ENCODE assay signal across 21 mouse cellular contexts in genomic region chr10:116486895-116487747, GRCm38 (mm10). TPM values are rescaled to one million over a fixed set of nuclear protein-coding genes. Genes with fewer than 3 reads are reported as not detected.
A peak's percentile ranks its signal among the peaks of the same experiment; 100 is the strongest.
DNase-seq lines count a peak whose midpoint lies in the region; ATAC-seq and TF ChIP-seq lines count a peak whose summit lies in the region.
"Had no signal": no experiment of that assay in that cellular context is flagged by ENCODE, and none has a peak within 500 bp of the region (broad histone marks: within the 10 kb centered on the region; RNA-seq: fewer than 3 reads in every experiment).

No protein-coding gene starts in this region.

- H3K4me2 ChIP-seq in heart, embryonic 11.5 days: no peak overlapping the region
- H3K4me2 ChIP-seq: hindbrain, embryonic 14.5 days had no signal

- H3K36me3 ChIP-seq in heart, embryonic 11.5 days (ENCODE audit: control insufficient read depth, insufficient read depth, low read length): peaks cover 10% of the 10 kb centered on the region; the same call in 1 of the 2 replicates

- H3K27ac ChIP-seq in layer of hippocampus, adult 2 months: 0 out of 2 replicates have a peak overlapping the region, but pooled peaks have one; percentile 16
- H3K27ac ChIP-seq in embryonic fibroblast, embryonic 13.5 days (ENCODE audit: insufficient read depth, low read length): peak overlapping the region; percentile 32; the same call in 1 of the 2 replicates
- H3K27ac ChIP-seq in heart, embryonic 11.5 days (ENCODE audit: low read depth, low read length): no peak overlapping the region
- H3K27ac ChIP-seq: hindbrain, embryonic 14.5 days; limb, embryonic 10.5 days had no signal

- no peaks in the 10 kb centered on the region for H3K9me3 ChIP-seq in heart, embryonic 11.5 days (replicated peaks; ENCODE audit: control insufficient read depth, low read length)
- H3K9me3 ChIP-seq: limb, embryonic 10.5 days; megakaryocyte, embryonic 14.5 days had no signal

- no peaks in the 10 kb centered on the region for H3K27me3 ChIP-seq in heart, embryonic 11.5 days (ENCODE audit: control insufficient read depth, insufficient read depth, low read length)
- H3K27me3 ChIP-seq: megakaryocyte, embryonic 14.5 days had no signal

- H3K9ac ChIP-seq in heart, embryonic 11.5 days (ENCODE audit: low read depth, low read length): no peak overlapping the region
- H3K9ac ChIP-seq: hindbrain, embryonic 14.5 days; liver, postnatal 0 days had no signal

- WGBS in heart, embryonic 11.5 days (ENCODE audit: insufficient replicate concordance): 88% methylated on average over 10 of the region's 10 CpGs

- no peak for ATAC-seq in heart, embryonic 11.5 days (replicated peaks; ENCODE audit: insufficient number of reproducible peaks, low FRiP score, low TSS enrichment)
- ATAC-seq: forebrain, embryonic 16.5 days; liver, postnatal 0 days; midbrain, embryonic 16.5 days had no signal

- no peak for TF ChIP-seq POLR2A in embryonic fibroblast, embryonic 13.5 days (IDR thresholded peaks at IDR 0.05; ENCODE audit: low read depth, low read length)

- no peak for TF ChIP-seq CTCF in layer of hippocampus, adult 2 months (conservative IDR thresholded peaks at IDR 0.05)
- no peak for TF ChIP-seq CTCF in embryonic fibroblast, embryonic 13.5 days (IDR thresholded peaks at IDR 0.05; ENCODE audit: borderline replicate concordance, insufficient read depth, low read length)

- no peak overlapping the region for H3K4me3 ChIP-seq in layer of hippocampus, adult 2 months
- H3K4me3 ChIP-seq in embryonic fibroblast, embryonic 13.5 days (ENCODE audit: insufficient read depth, low read length): no peak overlapping the region
- H3K4me3 ChIP-seq in heart, embryonic 11.5 days (ENCODE audit: low read depth, low read length): no peak overlapping the region
- H3K4me3 ChIP-seq: limb, embryonic 10.5 days; megakaryocyte, embryonic 14.5 days had no signal

- no peaks in the 10 kb centered on the region for H3K4me1 ChIP-seq in embryonic fibroblast, embryonic 13.5 days (ENCODE audit: control insufficient read depth, insufficient read depth, low read length)
- H3K4me1 ChIP-seq in heart, embryonic 11.5 days (ENCODE audit: control insufficient read depth, insufficient read depth, low read length): no peaks in the 10 kb centered on the region
- H3K4me1 ChIP-seq: limb, embryonic 10.5 days had no signal

- DNase-seq in layer of hippocampus, adult 2 months (ENCODE audit: low spot score in 2 of 2): peak in 1 of 2 experiments; percentile 24
- DNase-seq in layer of hippocampus, adult 11-12 months (ENCODE audit: low spot score): no peak
- DNase-seq in A20 (ENCODE audit: low read depth, low spot score): peak; percentile 60
- DNase-seq in CD4-positive, CD25-positive, alpha-beta regulatory T cell, adult 2 months (ENCODE audit: low read depth, low spot score): peak; percentile 14
- no peak for DNase-seq in kidney, postnatal 14 days
- DNase-seq: adrenal gland, adult 2 months; gastrocnemius, postnatal 14 days; heart, adult 18-20 months; heart, postnatal 36 days; kidney, adult 11 months; kidney, postnatal 10 days; liver, postnatal 0 days; lung, postnatal 14 days; thymus, postnatal 4 days had no signal

RNA-seq across cellular contexts. Expression of gene Kcnmb4, which starts 13.4 kb away (rescaled TPM):
- 10 to 100 TPM; 73.2 to 78.4 TPM for total RNA-seq in layer of hippocampus, adult 2 months (2021)
- 2.0 and 3.5 TPM in 2 replicates for polyA plus RNA-seq in embryonic fibroblast, embryonic 13.5 days (2011; ENCODE audit: insufficient read length, low read depth, missing spikeins)
- polyA plus RNA-seq in heart, embryonic 11.5 days (2014; fragmentation: Nextera tagmentation; extraction: Ambion mirVana): 6.2 and 6.6 TPM in 2 replicates
- polyA plus RNA-seq: liver, postnatal 0 days had no signal

Comparison
In these comparisons a context has a peak if more than half of its experiments do, and no peak if none do; other contexts are left out.
1. DNase-seq: peak in A20 (single experiment) and CD4-positive, CD25-positive, alpha-beta regulatory T cell, adult 2 months (single experiment); none in layer of hippocampus, adult 11-12 months (single experiment) and kidney, postnatal 14 days (single experiment).